Mouse (Mus musculus) kidney, embryonic 16.5 days (tissue): ENCODE data around the gene Robo2. TPM values are rescaled to one million over a fixed set of nuclear protein-coding genes. Genes with fewer than 3 reads are reported as not detected.
A peak's percentile ranks its signal among the peaks of the same experiment; 100 is the strongest.
"Not testable (repeated sequence)": the region's sequence is repeated elsewhere in the genome, so short reads cannot be mapped to it uniquely, and the experiment has no call there.

Experiments
- ATAC-seq: fragments of 200-750 bp; cut with Nextera tagmentation; 2 replicates; pipeline ENCODE4 v1.8.0; 2017; ENCODE audit warnings: moderate TSS enrichment; ENCODE audit not compliant: low FRiP score, low TSS enrichment
- H3K27ac ChIP-seq: fragments of 300-500 bp; sonication (generic); 2 replicates; pipeline ENCODE4 v1.5.1; 2014; ENCODE audit warnings: low read length
- H3K27me3 ChIP-seq: fragments of 300-500 bp; sonication (generic); 2 replicates; pipeline ENCODE4 v1.6.1; 2014; ENCODE audit warnings: low read length, control low read depth, mixed read lengths; ENCODE audit not compliant: insufficient read depth
- H3K36me3 ChIP-seq: fragments of 300-500 bp; sonication (generic); 2 replicates; pipeline ENCODE4 v1.6.1; 2014; ENCODE audit warnings: low read length, control low read depth, mixed read lengths; ENCODE audit not compliant: insufficient read depth
- H3K4me1 ChIP-seq: fragments of 300-500 bp; sonication (generic); 2 replicates; pipeline ENCODE4 v1.6.1; 2014; ENCODE audit warnings: low read length, control low read depth, mixed read lengths; ENCODE audit not compliant: insufficient read depth
- H3K4me2 ChIP-seq: fragments of 300-500 bp; sonication (generic); replicated peaks from 2 replicates; pipeline ENCODE4 v1.6.1; 2014; ENCODE audit warnings: low read depth, low read length
- H3K4me3 ChIP-seq: fragments of 300-500 bp; sonication (generic); 2 replicates; pipeline ENCODE4 v1.5.1; 2014; ENCODE audit warnings: mild to moderate bottlenecking, low read length
- H3K9ac ChIP-seq: fragments of 300-500 bp; sonication (generic); replicated peaks from 2 replicates; pipeline ENCODE4 v1.6.1; 2014; ENCODE audit warnings: low read length
- H3K9me3 ChIP-seq: fragments of 300-500 bp; sonication (generic); 2 replicates; pipeline ENCODE4 v1.6.1; 2016; ENCODE audit warnings: low read length, control low read depth
- WGBS: fragments of 180-500 bp; shearing (Covaris S2); extraction: QIAGEN DNeasy Blood & Tissue Kit; methylation state at CpG from one replicate; pipeline ENCODE4 v1.1.7; 2014; 5-methylcytosine and 5-hydroxymethylcytosine counted together
- polyA plus RNA-seq: library from polyadenylated mRNA; unstranded; fragments of >200 nt; fragmentation: Nextera tagmentation; extraction: Ambion mirVana; gene quantifications from 2 replicates; pipeline ENCODE4 v1.2.1, GENCODE M21; 2015

Robo2 gene
- polyA plus RNA-seq, 1 experiment from 2014 or later: 83.4 TPM

DNA sequence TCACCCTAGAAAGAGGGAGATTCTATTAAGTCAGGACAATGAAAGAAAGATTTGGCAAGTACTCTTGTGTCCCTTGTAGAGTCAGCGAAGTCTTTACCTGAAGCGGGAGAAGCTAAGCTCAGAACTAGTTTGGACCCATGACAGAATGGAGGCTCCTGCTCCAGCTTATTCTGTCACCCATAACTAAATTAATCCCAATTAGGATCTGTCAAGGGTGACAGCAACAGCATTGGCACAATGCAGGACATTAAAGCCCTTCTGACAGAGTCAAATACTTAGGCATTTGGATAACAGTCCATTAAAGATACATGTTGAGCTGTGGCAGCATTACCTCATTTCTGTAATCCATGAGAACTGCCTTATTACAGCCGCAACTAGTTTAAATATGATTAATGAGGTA lies 298.5 kb downstream of the Robo2 start:
- Histone ChIP-seq H3K27ac (no peak overlapping the region), H3K27me3 (no peaks in the 10 kb centered on the region), H3K9ac (no peak overlapping the region), H3K4me2 (no peak overlapping the region), H3K36me3 (no peaks in the 10 kb centered on the region), H3K4me1 (no peaks in the 10 kb centered on the region), H3K4me3 (no peak overlapping the region), H3K9me3 (no peaks in the 10 kb centered on the region)
- WGBS: 96% methylated on average over 3 of the region's 3 CpGs
- no peak for ATAC-seq

DNA sequence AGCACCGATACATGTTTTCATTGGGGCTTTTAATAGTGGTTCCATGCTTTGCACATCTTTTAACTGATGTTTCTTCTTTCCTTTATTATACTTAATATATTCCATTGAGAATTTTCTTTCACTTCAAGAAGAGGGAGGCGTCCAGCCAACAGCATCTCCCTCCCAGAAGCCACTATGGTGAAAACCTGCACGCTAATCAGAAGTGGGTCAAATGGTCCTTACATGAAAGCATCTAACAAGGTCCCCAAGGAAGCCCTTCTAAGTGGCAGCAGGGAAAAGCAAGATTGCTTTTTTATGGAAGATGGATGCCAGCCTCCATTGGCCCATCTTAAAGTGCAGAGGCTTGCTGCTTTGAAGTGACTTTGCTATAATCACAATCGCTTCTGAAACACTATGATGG lies 300.5 kb downstream of the Robo2 start:
- no peaks in the 10 kb centered on the region for H3K4me1 ChIP-seq
- no peak overlapping the region for H3K4me2 ChIP-seq
- no peak overlapping the region for H3K9ac ChIP-seq
- no peaks in the 10 kb centered on the region for H3K27me3 ChIP-seq
- ATAC-seq: no peak
- H3K27ac ChIP-seq: no peak overlapping the region
- H3K36me3 ChIP-seq: no peaks in the 10 kb centered on the region
- WGBS: 87% methylated on average over 4 of the region's 4 CpGs
- H3K9me3 ChIP-seq: no peaks in the 10 kb centered on the region
- H3K4me3 ChIP-seq: no peak overlapping the region

DNA sequence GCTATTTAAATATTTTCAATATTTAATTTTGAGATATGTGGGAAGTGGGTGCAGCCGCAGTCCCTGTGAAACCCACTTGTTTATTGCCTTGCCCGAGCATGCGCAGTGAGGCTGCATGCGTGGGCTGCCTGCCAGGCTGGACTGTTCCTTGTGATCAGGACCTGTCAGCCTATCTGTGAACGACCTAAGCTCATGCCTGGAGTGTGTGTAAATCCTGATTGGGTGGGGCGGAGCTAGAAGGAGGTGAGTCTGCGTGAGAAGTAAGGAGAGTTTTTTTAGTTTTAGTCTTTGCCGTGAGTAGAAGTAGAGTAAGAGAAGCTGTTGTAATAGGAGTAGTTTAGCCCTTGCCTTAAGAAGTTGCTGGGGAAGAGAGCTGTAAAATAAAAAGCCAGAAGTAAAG lies 307.2 kb downstream of the Robo2 start:
- 75% methylated on average over 8 of the region's 8 CpGs for WGBS
- not testable (repeated sequence) for H3K9ac ChIP-seq, H3K27me3 ChIP-seq, ATAC-seq, H3K4me1 ChIP-seq, H3K4me3 ChIP-seq, H3K9me3 ChIP-seq, H3K36me3 ChIP-seq, H3K27ac ChIP-seq, H3K4me2 ChIP-seq

DNA sequence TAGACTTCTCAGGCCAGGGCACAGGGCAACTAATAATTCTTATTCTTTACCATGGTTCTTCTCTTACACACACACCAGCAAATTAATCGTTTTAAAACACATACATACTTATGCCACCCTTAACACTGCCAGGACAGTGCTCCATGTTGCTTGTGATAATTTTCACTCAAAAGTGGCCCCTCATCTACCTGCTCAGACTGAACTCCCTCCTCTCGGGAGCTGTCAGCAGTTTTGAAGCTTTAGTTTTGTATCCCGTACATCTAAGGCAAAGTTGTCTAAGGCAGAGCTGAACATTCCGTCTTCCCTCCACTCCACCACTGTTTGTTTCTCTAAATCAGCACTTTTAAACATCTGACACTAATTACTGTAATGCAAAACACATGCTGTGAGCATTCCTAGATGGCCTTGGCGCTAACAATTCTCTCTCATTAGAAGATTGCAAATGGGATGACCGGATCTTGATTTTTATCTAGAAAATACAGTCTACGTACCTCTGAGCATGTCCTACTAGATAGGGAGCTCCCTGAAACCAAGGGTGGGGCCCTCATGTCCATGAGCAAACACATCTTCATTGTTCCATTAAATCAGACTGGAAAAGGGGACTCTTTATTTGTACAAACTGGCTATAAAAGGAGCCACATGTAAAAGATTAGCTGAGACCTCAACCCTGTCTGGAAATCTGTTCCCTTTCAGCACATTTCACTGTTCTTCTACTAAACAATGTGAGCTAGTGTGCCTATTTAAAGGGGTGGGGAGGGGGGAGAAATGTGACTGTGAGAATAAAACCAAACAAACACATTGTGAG lies 318.4 kb downstream of the Robo2 start:
- no peak overlapping the region for H3K9ac ChIP-seq
- H3K4me2 ChIP-seq: no peak overlapping the region
- no peaks in the 10 kb centered on the region for H3K27me3 ChIP-seq
- peaks cover 5% of the 10 kb centered on the region; the same call in 1 of the 2 replicates for H3K4me1 ChIP-seq
- 46% methylated on average over 7 of the region's 7 CpGs for WGBS
- H3K4me3 ChIP-seq: no peak overlapping the region
- H3K36me3 ChIP-seq: no peaks in the 10 kb centered on the region
- H3K27ac ChIP-seq: peak overlapping the region; percentile 65
- no peaks in the 10 kb centered on the region for H3K9me3 ChIP-seq
- ATAC-seq: 0 out of 2 replicates have a peak, but pooled peaks have one; percentile 61

DNA sequence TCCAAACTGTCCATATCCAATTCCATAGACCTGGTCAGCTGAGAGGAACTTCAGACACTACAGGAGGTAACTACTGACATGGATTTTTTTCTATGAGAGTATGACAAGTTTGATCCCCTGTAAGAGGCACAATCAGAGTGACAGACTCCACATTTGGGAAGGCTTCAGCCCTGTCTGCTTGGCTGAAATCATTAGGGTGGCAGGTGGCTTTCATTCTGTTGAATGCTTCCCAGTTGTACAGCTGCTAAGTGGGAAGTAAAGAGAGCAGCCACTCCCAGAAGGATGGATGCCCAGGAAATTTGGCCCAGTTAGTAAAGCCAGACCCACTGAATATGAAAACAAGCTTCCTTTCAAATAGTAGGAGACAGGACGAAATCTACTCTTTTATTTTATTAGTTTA lies 321.7 kb downstream of the Robo2 start:
- H3K27ac ChIP-seq: no peak overlapping the region
- no peak overlapping the region for H3K4me3 ChIP-seq
- H3K9me3 ChIP-seq: no peaks in the 10 kb centered on the region
- H3K36me3 ChIP-seq: no peaks in the 10 kb centered on the region
- H3K4me1 ChIP-seq: peaks cover 5% of the 10 kb centered on the region; the same call in 1 of the 2 replicates
- ATAC-seq: no peak
- no peak overlapping the region for H3K9ac ChIP-seq
- H3K27me3 ChIP-seq: no peaks in the 10 kb centered on the region
- no peak overlapping the region for H3K4me2 ChIP-seq
- whole genome bisulfite sequencing: 79% methylated on average over 1 of the region's 1 CpGs

DNA sequence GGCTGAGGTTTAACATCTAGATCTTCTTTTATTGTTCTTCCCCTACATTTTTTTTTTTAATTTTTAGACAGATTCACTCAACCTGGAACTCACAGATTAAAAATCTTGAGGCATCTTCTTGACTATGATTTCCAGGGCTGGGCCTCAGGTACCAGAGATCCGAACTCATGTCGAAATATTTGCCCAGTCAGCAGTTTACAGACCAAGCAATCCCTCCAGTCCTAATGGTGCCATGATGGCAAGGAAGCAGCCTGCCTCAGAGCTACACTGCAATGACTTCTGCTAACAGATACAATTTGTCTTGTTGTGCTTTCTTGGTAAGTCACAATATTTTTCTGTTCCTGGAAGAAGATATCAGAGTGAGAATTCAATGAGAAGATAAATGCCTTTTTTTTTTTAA lies 327.4 kb downstream of the Robo2 start:
- H3K27me3 ChIP-seq: no peaks in the 10 kb centered on the region
- H3K27ac ChIP-seq: no peak overlapping the region
- no peak for ATAC-seq
- no peak overlapping the region for H3K4me3 ChIP-seq
- H3K4me2 ChIP-seq: no peak overlapping the region
- H3K36me3 ChIP-seq: no peaks in the 10 kb centered on the region
- 86% methylated on average over 2 of the region's 2 CpGs for WGBS
- H3K9ac ChIP-seq: no peak overlapping the region
- no peaks in the 10 kb centered on the region for H3K9me3 ChIP-seq
- no peaks in the 10 kb centered on the region for H3K4me1 ChIP-seq

GRCm38 (mm10) chr16:74072671-74073070 lies 339.0 kb downstream of the Robo2 start:
- H3K9me3 ChIP-seq: no peaks in the 10 kb centered on the region
- H3K4me3 ChIP-seq: no peak overlapping the region
- H3K27me3 ChIP-seq: no peaks in the 10 kb centered on the region
- no peak overlapping the region for H3K27ac ChIP-seq
- 98% methylated on average over 5 of the region's 5 CpGs for WGBS
- no peaks in the 10 kb centered on the region for H3K36me3 ChIP-seq
- no peak overlapping the region for H3K4me2 ChIP-seq
- ATAC-seq: no peak
- H3K9ac ChIP-seq: no peak overlapping the region
- peaks cover 8% of the 10 kb centered on the region; the same call in 1 of the 2 replicates for H3K4me1 ChIP-seq

GRCm38 (mm10) chr16:74070628-74071027 lies 341.0 kb downstream of the Robo2 start:
- Histone ChIP-seq H3K36me3 (no peaks in the 10 kb centered on the region), H3K4me3 (no peak overlapping the region), H3K9me3 (no peaks in the 10 kb centered on the region), H3K27ac (no peak overlapping the region), H3K4me1 (peaks cover 8% of the 10 kb centered on the region; the same call in 1 of the 2 replicates), H3K4me2 (peak overlapping the region; percentile 13; the same call in 1 of the 2 replicates), H3K27me3 (no peaks in the 10 kb centered on the region), H3K9ac (no peak overlapping the region)
- ATAC-seq: peak; percentile 65; the same call in 1 of the 2 replicates
- WGBS: 39% methylated on average over 7 of the region's 7 CpGs

GRCm38 (mm10) chr16:74065958-74066357 lies 345.7 kb downstream of the Robo2 start:
- WGBS: 79% methylated on average over 2 of the region's 2 CpGs
- Histone ChIP-seq H3K9me3 (no peaks in the 10 kb centered on the region), H3K9ac (no peak overlapping the region), H3K4me1 (peaks cover 8% of the 10 kb centered on the region; the same call in 1 of the 2 replicates), H3K4me2 (no peak overlapping the region), H3K4me3 (no peak overlapping the region), H3K27ac (no peak overlapping the region), H3K27me3 (no peaks in the 10 kb centered on the region), H3K36me3 (no peaks in the 10 kb centered on the region)
- no peak for ATAC-seq

DNA sequence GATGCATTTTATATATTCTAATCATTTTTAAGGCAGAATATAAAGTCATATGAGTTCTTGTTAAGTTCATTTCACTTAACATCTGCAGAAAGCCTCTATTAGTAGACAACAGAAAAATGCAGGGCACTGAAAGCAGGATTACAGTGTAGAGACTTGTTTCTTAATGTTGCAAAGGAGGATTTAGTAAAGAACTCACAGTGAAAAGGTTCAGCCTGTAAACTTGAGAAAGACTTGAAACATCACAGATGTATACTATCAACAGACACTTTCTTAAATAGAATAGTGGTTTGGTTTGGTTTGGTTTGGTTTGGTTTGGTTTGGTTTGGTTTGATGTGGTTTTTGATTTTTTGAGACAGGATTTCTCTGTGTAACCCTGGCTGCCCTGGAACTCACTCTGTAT lies 349.7 kb downstream of the Robo2 start:
- H3K9me3 ChIP-seq: no peaks in the 10 kb centered on the region
- no peak overlapping the region for H3K27ac ChIP-seq
- H3K4me3 ChIP-seq: no peak overlapping the region
- no peak for ATAC-seq
- no peak overlapping the region for H3K9ac ChIP-seq
- H3K27me3 ChIP-seq: no peaks in the 10 kb centered on the region
- no peaks in the 10 kb centered on the region for H3K4me1 ChIP-seq
- H3K4me2 ChIP-seq: no peak overlapping the region
- H3K36me3 ChIP-seq: no peaks in the 10 kb centered on the region
